8 mouse cellular contexts compared by ENCODE assay signal in genomic region chr17:6743787-6744239, GRCm38 (mm10). TPM values are rescaled to one million over a fixed set of nuclear protein-coding genes. Genes with fewer than 3 reads are reported as not detected.
DNase-seq lines count a peak whose midpoint lies in the region; ATAC-seq and TF ChIP-seq lines count a peak whose summit lies in the region.

No protein-coding gene starts in this region.

- H3K9ac ChIP-seq in kidney, embryonic 16.5 days (replicated peaks; ENCODE audit: low read length) = no peak overlapping the region

- H3K9me3 ChIP-seq in kidney, embryonic 16.5 days (ENCODE audit: low read length) = no peaks in the 10 kb centered on the region

- no peaks in the 10 kb centered on the region for H3K27me3 ChIP-seq in kidney, embryonic 16.5 days (ENCODE audit: insufficient read depth, low read length)

- H3K4me3 ChIP-seq in kidney, embryonic 16.5 days (ENCODE audit: low read length) = no peak overlapping the region
- no peak overlapping the region for H3K4me3 ChIP-seq in gastrocnemius, adult 2 months

- H3K4me2 ChIP-seq in kidney, embryonic 16.5 days (replicated peaks; ENCODE audit: low read depth, low read length) = no peak overlapping the region

- no peak for ATAC-seq in kidney, embryonic 16.5 days (ENCODE audit: low FRiP score, low TSS enrichment)
- peak; percentile 82 for ATAC-seq in inflammation-experienced regulatory T-cells, adult 6 months

- H3K4me1 ChIP-seq in kidney, embryonic 16.5 days (ENCODE audit: insufficient read depth, low read length) = peaks cover 70% of the 10 kb centered on the region

- intact Hi-C loops in gastrocnemius, adult 2 months (cut with DNase I) = no loop called here

- WGBS in kidney, embryonic 16.5 days = 18% methylated on average over 11 of the region's 11 CpGs

- H3K27ac ChIP-seq in kidney, embryonic 16.5 days (ENCODE audit: low read length) = peak overlapping the region; percentile 78
- no peak overlapping the region for H3K27ac ChIP-seq in gastrocnemius, adult 2 months

- no peak for TF ChIP-seq CTCF in gastrocnemius, adult 2 months (IDR thresholded peaks at IDR 0.05)

- no peak for DNase-seq in kidney, postnatal 14 days
- peak; percentile 8 for DNase-seq in MEL-GATA-1-ER (ENCODE audit: extremely low read depth, low read depth)
- DNase-seq in natural killer cell, adult 2 months (ENCODE audit: low spot score in 2 of 2) = peak; percentile 52 to 57
- DNase-seq in gastrocnemius, adult 2 months = no peak
- DNase-seq in urinary bladder, adult 18-20 months (ENCODE audit: low spot score in 2 of 2) = no peak
- DNase-seq in layer of hippocampus, postnatal 25 days (ENCODE audit: extremely low spot score in 1 of 2, low spot score in 1 of 2) = no peak

- peaks cover 49% of the 10 kb centered on the region for H3K36me3 ChIP-seq in kidney, embryonic 16.5 days (ENCODE audit: insufficient read depth, low read length)

RNA-seq across cellular contexts. Expression of gene Ezr, which starts 38.8 kb away (rescaled TPM):
- 240 and 248 TPM in 2 replicates for polyA plus RNA-seq in kidney, embryonic 16.5 days (2015; fragmentation: Nextera tagmentation; extraction: Ambion mirVana)
- 100 to 1,000 TPM; 111 to 138 (median 117) TPM for polyA plus RNA-seq in inflammation-experienced regulatory T-cells, adult 6 months (2017; shearing (Covaris generic))
- 1 to 10 TPM; 1.5 to 1.9 TPM for total RNA-seq in gastrocnemius, adult 2 months (2021)
- 10 to 100 TPM; 48.4 to 48.7 TPM for total RNA-seq in layer of hippocampus, postnatal 25 days (2021)

Comparison
In these comparisons a context has a peak if more than half of its experiments do, and no peak if none do; other contexts are left out.
1. DNase-seq: peak in MEL-GATA-1-ER (single experiment) and natural killer cell, adult 2 months (2 of 2); none in kidney, postnatal 14 days (single experiment), gastrocnemius, adult 2 months (single experiment), urinary bladder, adult 18-20 months (0 of 2) and layer of hippocampus, postnatal 25 days (0 of 2).
2. RNA of gene Ezr, which starts 38.8 kb away (total RNA-seq): 48.4 to 48.7 TPM in layer of hippocampus, postnatal 25 days; 1.5 to 1.9 TPM in gastrocnemius, adult 2 months; every median in the first group is over 10 times any median in the second.